Mouse (Mus musculus): ENCODE results near the gene Lgmn.

DNA sequence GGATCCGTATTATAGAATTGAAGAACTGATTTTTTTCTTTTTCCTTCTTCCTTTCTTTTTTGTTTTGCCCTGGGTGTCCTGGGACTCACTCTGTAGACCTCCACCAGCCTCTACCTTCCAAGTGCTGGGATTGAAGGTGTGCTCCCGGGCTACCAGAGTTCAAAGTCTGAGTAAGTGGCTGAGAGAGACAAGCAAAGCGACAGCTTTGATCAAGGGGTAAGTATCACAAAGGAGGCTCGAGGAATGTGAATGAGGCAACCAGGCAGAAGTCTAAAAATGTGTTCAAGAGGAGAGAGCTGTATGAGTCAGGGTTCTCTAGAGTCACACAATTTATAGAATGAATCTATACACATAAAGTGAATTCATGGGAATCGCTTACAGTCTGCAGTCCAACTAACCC lies 20.4 kb upstream of the Lgmn start:
- TF ChIP-seq POLR2A (IDR thresholded peaks at IDR 0.05; ENCODE audit: low read depth, low read length) (no peak), CTCF (IDR thresholded peaks at IDR 0.05; ENCODE audit: borderline replicate concordance, insufficient read depth, low read length) (no peak)
